Mouse (Mus musculus) liver, embryonic 14.5 days (tissue): ENCODE measurements at regions not wholly inside any gene's neighbourhood (a gene's known extent, or its start where the extent isn't known, plus 50 kb on each side); places are given as distances from the start of the nearest gene placed in this dataset.

ENCODE experiments used
- CTCF ChIP-seq: IDR thresholded peaks from 2 replicates; pipeline ENCODE4 v1.5.1; 2016; ENCODE audit warnings: antibody characterized with exemption, low read depth, control low read depth
- EP300 ChIP-seq: IDR thresholded peaks from 2 replicates; pipeline ENCODE4 v1.6.1; 2016; ENCODE audit warnings: antibody characterized with exemption, low read depth

GRCm38 (mm10) chr8:49481476-49481992 is 637.8 kb upstream of the Tenm3 start:
- TF ChIP-seq CTCF, result no peak
- no peak for TF ChIP-seq EP300
